Mouse (Mus musculus) bone marrow, adult 2 months (tissue): ENCODE measurements around the gene Mtnr1a.

ENCODE experiments used
- CTCF ChIP-seq: fragments of 200-500 bp; IDR thresholded peaks from 2 replicates; pipeline ENCODE4 v1.5.1; 2011; ENCODE audit warnings: low read length, control low read depth; ENCODE audit not compliant: control insufficient read depth, insufficient read depth
- POLR2A ChIP-seq: fragments of 200-500 bp; IDR thresholded peaks from 2 replicates; pipeline ENCODE4 v1.6.1; 2011; ENCODE audit warnings: low read depth, mild to moderate bottlenecking, control low read depth, low read length, borderline replicate concordance; ENCODE audit not compliant: control insufficient read depth

GRCm38 (mm10) chr8:45111820-45112219 lies 42.9 kb downstream of the Mtnr1a start:
- TF ChIP-seq CTCF (no peak), POLR2A (no peak)
